Mouse (Mus musculus): ENCODE measurements around the gene Filip1.

Gene Filip1

GRCm38 (mm10) chr9:79920540-79920933, 92.1 kb downstream of the Filip1 start:
- no peaks in the 10 kb centered on the region for H3K27me3 ChIP-seq (ENCODE audit: control insufficient read depth, insufficient read depth, low read length, poor library complexity, severe bottlenecking)
- no peak for DNase-seq (ENCODE audit: low read depth, low spot score)
- H3K36me3 ChIP-seq (ENCODE audit: control insufficient read depth, insufficient read depth, low read length, poor library complexity, severe bottlenecking) = no peaks in the 10 kb centered on the region

GRCm38 (mm10) chr9:79919750-79920539, 92.7 kb downstream of the Filip1 start:
- no peaks in the 10 kb centered on the region for H3K27me3 ChIP-seq (ENCODE audit: control insufficient read depth, insufficient read depth, low read length, poor library complexity, severe bottlenecking)
- H3K36me3 ChIP-seq (ENCODE audit: control insufficient read depth, insufficient read depth, low read length, poor library complexity, severe bottlenecking) = no peaks in the 10 kb centered on the region
- DNase-seq (ENCODE audit: low read depth, low spot score) = no peak

GRCm38 (mm10) chr9:79919303-79919721, 93.3 kb downstream of the Filip1 start:
- no peak for DNase-seq (ENCODE audit: low read depth, low spot score)

GRCm38 (mm10) chr9:79918325-79919117, 94.1 kb downstream of the Filip1 start:
- Histone ChIP-seq H3K27me3 (ENCODE audit: control insufficient read depth, insufficient read depth, low read length, poor library complexity, severe bottlenecking) (no peaks in the 10 kb centered on the region), H3K36me3 (ENCODE audit: control insufficient read depth, insufficient read depth, low read length, poor library complexity, severe bottlenecking) (no peaks in the 10 kb centered on the region)
- no peak for DNase-seq (ENCODE audit: low read depth, low spot score)

More at GRCm38 (mm10) chr9:79919303-79919721, 93.3 kb downstream of the Filip1 start:
- no peaks in the 10 kb centered on the region for H3K36me3 ChIP-seq (ENCODE audit: control insufficient read depth, insufficient read depth, low read length, poor library complexity, severe bottlenecking)
- no peaks in the 10 kb centered on the region for H3K27me3 ChIP-seq (ENCODE audit: control insufficient read depth, insufficient read depth, low read length, poor library complexity, severe bottlenecking)

GRCm38 (mm10) chr9:79914276-79914675, 98.4 kb downstream of the Filip1 start:
- H3K36me3 ChIP-seq (ENCODE audit: control insufficient read depth, insufficient read depth, low read length, poor library complexity, severe bottlenecking) = no peaks in the 10 kb centered on the region
- H3K27me3 ChIP-seq (ENCODE audit: control insufficient read depth, insufficient read depth, low read length, poor library complexity, severe bottlenecking) = no peaks in the 10 kb centered on the region
- DNase-seq (ENCODE audit: low read depth, low spot score) = no peak

- Histone ChIP-seq H3K36me3 (ENCODE audit: control insufficient read depth, insufficient read depth, low read length, poor library complexity, severe bottlenecking) (no peaks in the 10 kb centered on the region), H3K27me3 (ENCODE audit: control insufficient read depth, insufficient read depth, low read length, poor library complexity, severe bottlenecking) (no peaks in the 10 kb centered on the region)
- DNase-seq (ENCODE audit: low read depth, low spot score) = no peak
Observed at GRCm38 (mm10) chr9:79912971-79913370, 99.7 kb downstream of the Filip1 start.

GRCm38 (mm10) chr9:79910166-79910565, 102.5 kb downstream of the Filip1 start:
- no peaks in the 10 kb centered on the region for H3K36me3 ChIP-seq (ENCODE audit: control insufficient read depth, insufficient read depth, low read length, poor library complexity, severe bottlenecking)
- DNase-seq (ENCODE audit: low read depth, low spot score) = no peak
- no peaks in the 10 kb centered on the region for H3K27me3 ChIP-seq (ENCODE audit: control insufficient read depth, insufficient read depth, low read length, poor library complexity, severe bottlenecking)

- no peaks in the 10 kb centered on the region for H3K36me3 ChIP-seq (ENCODE audit: control insufficient read depth, insufficient read depth, low read length, poor library complexity, severe bottlenecking)
- no peak for DNase-seq (ENCODE audit: low read depth, low spot score)
- H3K27me3 ChIP-seq (ENCODE audit: control insufficient read depth, insufficient read depth, low read length, poor library complexity, severe bottlenecking) = no peaks in the 10 kb centered on the region
Observed at GRCm38 (mm10) chr9:79898815-79899214, 113.8 kb downstream of the Filip1 start.

- Histone ChIP-seq H3K36me3 (ENCODE audit: control insufficient read depth, insufficient read depth, low read length, poor library complexity, severe bottlenecking) (no peaks in the 10 kb centered on the region), H3K27me3 (ENCODE audit: control insufficient read depth, insufficient read depth, low read length, poor library complexity, severe bottlenecking) (no peaks in the 10 kb centered on the region)
- no peak for DNase-seq (ENCODE audit: low read depth, low spot score)
Observed at GRCm38 (mm10) chr9:79894665-79895064, 118.0 kb downstream of the Filip1 start.

- DNase-seq (ENCODE audit: low read depth, low spot score) = no peak
- Histone ChIP-seq H3K27me3 (ENCODE audit: control insufficient read depth, insufficient read depth, low read length, poor library complexity, severe bottlenecking) (no peaks in the 10 kb centered on the region), H3K36me3 (ENCODE audit: control insufficient read depth, insufficient read depth, low read length, poor library complexity, severe bottlenecking) (no peaks in the 10 kb centered on the region)
Observed at GRCm38 (mm10) chr9:79893841-79894612, 118.6 kb downstream of the Filip1 start.

- Histone ChIP-seq H3K27me3 (ENCODE audit: control insufficient read depth, insufficient read depth, low read length, poor library complexity, severe bottlenecking) (no peaks in the 10 kb centered on the region), H3K36me3 (ENCODE audit: control insufficient read depth, insufficient read depth, low read length, poor library complexity, severe bottlenecking) (no peaks in the 10 kb centered on the region)
- no peak for DNase-seq (ENCODE audit: low read depth, low spot score)
Observed at GRCm38 (mm10) chr9:79892183-79892582, 120.5 kb downstream of the Filip1 start.

GRCm38 (mm10) chr9:79890488-79890887, 122.2 kb downstream of the Filip1 start:
- no peak for DNase-seq (ENCODE audit: low read depth, low spot score)
- Histone ChIP-seq H3K27me3 (ENCODE audit: control insufficient read depth, insufficient read depth, low read length, poor library complexity, severe bottlenecking) (no peaks in the 10 kb centered on the region), H3K36me3 (ENCODE audit: control insufficient read depth, insufficient read depth, low read length, poor library complexity, severe bottlenecking) (no peaks in the 10 kb centered on the region)

GRCm38 (mm10) chr9:79889132-79889531, 123.5 kb downstream of the Filip1 start:
- Histone ChIP-seq H3K36me3 (ENCODE audit: control insufficient read depth, insufficient read depth, low read length, poor library complexity, severe bottlenecking) (no peaks in the 10 kb centered on the region), H3K27me3 (ENCODE audit: control insufficient read depth, insufficient read depth, low read length, poor library complexity, severe bottlenecking) (no peaks in the 10 kb centered on the region)
- DNase-seq (ENCODE audit: low read depth, low spot score) = no peak

- Histone ChIP-seq H3K36me3 (ENCODE audit: control insufficient read depth, insufficient read depth, low read length, poor library complexity, severe bottlenecking) (no peaks in the 10 kb centered on the region), H3K27me3 (ENCODE audit: control insufficient read depth, insufficient read depth, low read length, poor library complexity, severe bottlenecking) (no peaks in the 10 kb centered on the region)
- peak; percentile 4 for DNase-seq (ENCODE audit: low read depth, low spot score)
Observed at GRCm38 (mm10) chr9:79885244-79886210, 127.1 kb downstream of the Filip1 start.

Measured in splenic B cell, adult 2 months (primary cell).